Mouse (Mus musculus): Measurements from ENCODE around the gene Frrs1l.

The Frrs1l gene

GRCm38 (mm10) chr4:56990215-56990584, at the start of gene Frrs1l:
Gene Frrs1l (minus strand): TSS chr4:56990391.
- DNase-seq = no peak

GRCm38 (mm10) chr4:57039127-57040031, 49.2 kb upstream of the Frrs1l start:
- peak in 1 of 2 experiments; percentile 11 for DNase-seq

GRCm38 (mm10) chr4:57037554-57037953, 47.4 kb upstream of the Frrs1l start:
- no peak for DNase-seq

GRCm38 (mm10) chr4:57034169-57034568, 44.0 kb upstream of the Frrs1l start:
- DNase-seq = no peak

DNA sequence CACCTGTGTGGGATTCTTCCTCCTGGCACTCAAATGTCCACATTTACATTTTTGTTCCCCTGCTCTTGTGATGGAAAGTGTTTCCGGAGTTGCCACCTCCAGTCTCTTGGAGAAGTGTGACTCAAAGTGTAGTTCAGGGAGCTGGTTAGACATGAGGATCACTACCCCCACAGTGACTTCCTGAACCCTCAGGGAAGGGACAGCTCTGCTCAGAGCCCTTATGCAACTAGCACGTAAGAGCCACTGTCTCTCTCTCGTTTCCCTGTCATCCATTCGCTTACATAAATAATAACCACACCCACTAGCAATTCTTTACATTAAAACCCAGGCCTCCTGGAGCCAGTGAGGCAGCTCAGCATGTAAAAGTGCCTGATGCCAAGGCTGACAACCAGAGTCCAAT, 41.2 kb upstream of the Frrs1l start:
- no peak for DNase-seq

- DNase-seq = no peak
Observed at GRCm38 (mm10) chr4:57027954-57028353, 37.8 kb upstream of the Frrs1l start.

DNA sequence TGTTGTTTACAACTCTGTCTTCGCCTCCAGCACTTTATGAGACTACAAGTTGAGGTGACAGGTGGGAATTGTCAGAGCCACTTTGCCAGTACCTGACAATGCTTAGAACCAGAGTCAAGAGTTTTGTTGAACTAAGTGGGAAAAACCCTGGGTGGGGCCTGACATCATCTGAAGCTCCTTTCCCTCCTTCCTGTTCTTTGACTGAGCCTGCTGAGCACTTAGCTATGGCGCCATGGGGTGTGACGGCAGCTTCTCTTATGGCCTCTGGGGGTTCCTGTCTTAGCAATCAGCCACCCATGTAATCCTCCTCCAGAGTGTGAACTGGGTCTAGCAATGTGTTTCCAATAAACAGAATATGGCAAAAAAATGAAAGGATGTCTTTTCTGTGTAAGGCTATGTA, 33.3 kb upstream of the Frrs1l start:
- no peak for DNase-seq

GRCm38 (mm10) chr4:57021288-57021687, 31.1 kb upstream of the Frrs1l start:
- DNase-seq = no peak

DNA sequence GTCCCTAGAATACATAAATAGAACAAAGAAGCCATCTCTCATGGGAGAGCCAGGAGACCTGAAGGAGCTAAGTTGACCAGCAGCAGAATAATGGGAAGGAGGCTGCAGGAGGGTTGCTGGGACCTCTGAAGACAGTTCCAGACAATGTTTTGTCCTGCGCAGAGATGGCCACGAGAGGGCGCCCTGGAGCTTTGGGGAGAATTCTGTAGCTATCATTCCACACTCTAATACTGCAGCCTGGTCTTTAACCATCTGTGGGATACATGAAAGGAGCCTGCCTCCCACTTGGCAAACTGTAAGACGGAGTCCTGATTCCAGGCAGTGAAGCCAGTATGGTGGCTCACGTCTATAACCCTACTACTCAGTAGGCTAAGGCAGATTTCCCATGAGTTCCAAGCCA, 27.0 kb upstream of the Frrs1l start:
- DNase-seq = peak; percentile 67 to 78

DNA sequence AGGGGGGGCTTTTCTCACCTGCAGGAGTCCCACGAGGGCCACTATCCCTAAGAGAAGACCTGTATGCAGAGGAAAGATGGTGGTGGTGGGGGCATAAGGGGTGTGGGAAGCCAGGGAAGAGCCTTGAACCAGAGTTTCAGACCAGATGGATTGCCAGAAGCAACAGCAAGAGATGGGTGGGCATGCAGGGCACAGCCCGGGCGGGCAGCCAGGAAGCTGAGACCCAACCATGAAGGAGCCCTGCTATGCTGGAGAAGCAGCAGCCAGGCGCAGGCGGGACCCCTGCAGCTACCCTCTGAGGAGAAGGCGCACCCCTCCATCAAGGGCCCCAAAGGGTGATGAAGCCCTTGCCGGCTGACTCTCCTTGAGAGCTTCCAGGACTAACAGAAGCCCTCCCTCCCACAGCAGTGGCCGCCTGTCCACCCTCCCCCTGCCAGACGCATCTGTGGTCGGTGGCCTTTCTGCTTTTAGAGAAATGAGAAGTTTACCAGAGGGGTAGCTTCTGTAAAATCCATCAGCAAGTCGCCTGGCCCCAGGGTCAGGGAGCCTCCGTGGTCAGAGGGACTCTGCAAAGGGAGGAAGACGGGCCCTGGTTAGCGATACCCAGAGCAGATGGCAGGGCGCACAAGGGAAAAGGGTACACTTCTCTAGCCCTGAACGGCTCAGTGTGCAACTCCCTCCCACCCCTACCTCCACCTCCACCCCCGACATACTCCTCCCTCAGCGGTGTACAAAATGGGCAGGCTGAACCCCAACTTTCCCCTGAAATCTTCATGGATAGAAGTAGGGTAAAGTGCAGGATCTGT, 26.4 kb upstream of the Frrs1l start:
- no peak for DNase-seq

DNA sequence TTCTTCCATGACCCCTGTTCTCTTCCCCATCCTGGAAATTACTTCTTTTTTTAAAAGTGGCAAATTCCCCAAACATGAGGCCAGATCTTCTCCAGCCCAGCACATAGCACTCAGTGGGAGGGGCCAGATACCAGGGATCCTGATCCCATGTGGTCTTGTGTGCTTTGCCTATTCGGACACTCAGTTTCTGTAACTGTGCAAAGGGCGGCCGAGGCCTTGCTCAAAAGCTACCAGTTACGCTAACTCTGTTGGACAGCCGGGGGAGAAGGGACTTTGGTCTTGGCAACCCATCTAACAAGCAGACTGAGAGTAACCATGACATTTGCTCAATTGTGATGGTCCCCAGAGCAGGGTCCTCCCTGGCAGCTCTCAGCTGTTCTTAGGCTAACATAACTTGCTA, 24.8 kb upstream of the Frrs1l start:
- DNase-seq = no peak

DNA sequence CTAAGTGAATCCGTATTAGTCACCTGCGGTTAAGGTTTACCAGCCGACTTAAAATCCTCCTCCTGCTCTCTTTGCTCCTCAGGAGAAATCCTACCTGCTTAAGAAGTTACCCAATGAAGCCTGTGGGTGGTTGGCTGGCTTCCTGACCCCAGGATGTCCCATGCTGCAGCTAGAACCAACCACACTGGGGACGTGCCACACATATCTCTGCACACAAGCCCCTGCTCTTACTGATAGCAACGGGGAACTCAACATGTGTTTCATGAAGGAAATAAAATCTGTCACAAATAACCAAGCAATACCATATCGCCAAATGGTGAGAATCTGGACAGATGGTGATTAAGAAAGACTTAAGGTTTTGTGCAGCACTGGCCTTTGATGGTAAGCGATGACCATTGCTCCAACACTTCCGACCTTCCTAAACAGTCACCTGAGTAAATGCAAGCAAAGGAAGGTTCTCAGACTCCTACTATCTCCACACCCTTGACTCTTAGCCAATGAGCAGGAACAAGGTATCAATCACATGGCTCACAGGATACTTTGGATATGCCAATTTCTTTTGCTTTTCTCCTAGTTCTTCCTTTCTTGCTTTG, 21.4 kb upstream of the Frrs1l start:
- no peak for DNase-seq

GRCm38 (mm10) chr4:57010919-57011318, 20.7 kb upstream of the Frrs1l start:
- no peak for DNase-seq

DNA sequence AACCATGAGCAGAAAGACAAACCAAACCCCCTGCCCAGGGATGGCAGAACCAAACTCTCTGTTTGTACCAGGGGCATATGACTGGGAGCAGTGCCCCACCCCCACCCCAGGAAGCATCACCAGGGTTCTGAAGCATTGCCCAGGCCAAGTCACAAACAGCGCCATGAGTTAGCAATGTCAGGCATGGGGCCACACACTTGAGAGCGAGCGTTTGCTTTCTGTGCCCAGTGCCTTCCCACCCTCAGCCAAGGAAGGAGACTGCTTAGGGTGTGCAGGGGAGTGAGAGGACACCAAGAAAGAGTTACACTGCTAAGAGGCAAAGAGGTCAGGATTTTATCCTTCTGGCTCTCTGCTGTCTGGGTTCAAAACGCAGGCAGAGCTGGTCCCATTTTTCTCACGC, 20.2 kb upstream of the Frrs1l start:
- DNase-seq = no peak

GRCm38 (mm10) chr4:57007717-57008116, 17.5 kb upstream of the Frrs1l start:
- no peak for DNase-seq

- DNase-seq = no peak
Observed at GRCm38 (mm10) chr4:57005011-57005410, 14.8 kb upstream of the Frrs1l start.

- DNase-seq = no peak
Observed at GRCm38 (mm10) chr4:57003886-57004285, 13.7 kb upstream of the Frrs1l start.

GRCm38 (mm10) chr4:57002751-57003150, 12.6 kb upstream of the Frrs1l start:
- no peak for DNase-seq

- DNase-seq = no peak
Observed at GRCm38 (mm10) chr4:57001437-57001836, 11.2 kb upstream of the Frrs1l start.

- DNase-seq = no peak
Observed at GRCm38 (mm10) chr4:56993331-56993730, 3.1 kb upstream of the Frrs1l start.

DNA sequence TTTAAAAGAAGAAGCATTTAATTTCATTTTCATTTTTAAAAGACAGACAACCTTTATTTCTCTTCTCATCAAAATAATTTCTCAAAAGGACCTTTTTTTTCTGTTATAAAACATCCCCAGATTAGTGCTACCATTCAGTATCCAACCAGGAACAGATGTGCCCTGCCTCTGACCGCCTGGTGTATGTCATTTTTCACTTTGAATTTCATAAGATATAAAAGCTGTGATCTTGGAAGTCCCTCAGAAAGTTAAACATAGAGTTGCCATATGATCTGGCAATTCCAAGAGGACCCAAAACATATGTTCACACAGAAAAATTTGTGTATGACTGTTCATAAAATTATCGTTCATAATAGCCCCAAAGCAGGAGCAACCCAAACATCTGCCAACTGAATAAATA, 1.8 kb upstream of the Frrs1l start:
- no peak for DNase-seq

DNA sequence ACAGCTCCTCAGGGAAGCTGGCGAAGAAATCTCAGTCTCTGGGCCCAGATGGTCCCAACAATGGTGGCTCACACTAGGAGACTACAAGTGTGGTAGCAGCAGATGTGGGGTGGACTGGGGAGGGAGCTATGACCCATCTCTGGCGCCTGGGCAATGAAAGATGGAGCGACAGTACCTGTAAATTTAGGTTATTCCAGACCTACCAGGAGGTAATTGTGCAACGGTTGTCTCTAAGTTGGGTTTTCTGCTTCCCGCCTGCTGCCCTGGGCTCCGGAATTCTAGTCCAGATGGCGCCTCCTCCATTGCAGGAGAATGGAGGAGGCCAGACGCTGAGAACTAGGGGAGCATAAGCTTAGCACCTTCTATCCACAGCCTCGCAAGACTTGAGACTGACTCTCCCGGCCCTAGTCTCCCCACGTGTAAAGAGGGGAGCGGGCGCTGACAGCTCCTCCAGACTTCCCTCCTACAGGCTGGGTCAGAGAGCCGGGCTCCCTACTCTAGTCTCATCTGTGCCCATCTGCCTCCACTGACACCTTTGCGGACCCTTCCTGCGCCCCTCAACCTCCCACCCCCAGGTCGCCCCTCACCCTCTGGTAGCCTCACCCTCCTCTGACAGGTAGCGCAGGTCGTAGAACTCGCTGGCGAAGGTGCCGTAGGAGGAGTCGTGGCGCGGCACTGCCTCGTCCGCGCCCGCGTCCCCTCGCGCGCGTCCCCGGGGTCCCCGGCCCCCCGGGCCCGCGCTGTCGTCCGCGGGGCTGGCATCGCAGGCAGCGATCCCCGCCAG, 568 bp downstream of the Frrs1l start:
- DNase-seq = no peak
